Mouse (Mus musculus) heart, embryonic 12.5 days (tissue): ENCODE measurements around the gene Upk3b. TPM values are rescaled to one million over a fixed set of nuclear protein-coding genes. Genes with fewer than 3 reads are reported as not detected.

Source experiments
- ATAC-seq: fragments of 200-750 bp; cut with Nextera tagmentation; 2 replicates; pipeline ENCODE4 v1.8.0; 2017; ENCODE audit warnings: moderate TSS enrichment, moderate library complexity; ENCODE audit not compliant: insufficient number of reproducible peaks, low FRiP score
- H3K27ac ChIP-seq: fragments of 300-500 bp; sonication (generic); 2 replicates; pipeline ENCODE4 v1.5.1; 2016; ENCODE audit warnings: mild to moderate bottlenecking, moderate library complexity; ENCODE audit not compliant: poor library complexity, severe bottlenecking
- H3K27me3 ChIP-seq: fragments of 300-500 bp; sonication (generic); replicated peaks from 2 replicates; pipeline ENCODE4 v1.6.1; 2016; ENCODE audit warnings: mild to moderate bottlenecking, moderate library complexity
- H3K36me3 ChIP-seq: fragments of 300-500 bp; sonication (generic); 2 replicates; pipeline ENCODE4 v1.6.1; 2016; ENCODE audit warnings: mild to moderate bottlenecking, moderate library complexity
- H3K4me1 ChIP-seq: fragments of 300-500 bp; sonication (generic); replicated peaks from 2 replicates; pipeline ENCODE4 v1.6.1; 2016; ENCODE audit warnings: mild to moderate bottlenecking
- H3K4me2 ChIP-seq: fragments of 300-500 bp; sonication (generic); 2 replicates; pipeline ENCODE4 v1.6.1; 2016; ENCODE audit warnings: mild to moderate bottlenecking, moderate library complexity
- H3K4me3 ChIP-seq: fragments of 300-500 bp; sonication (generic); 2 replicates; pipeline ENCODE4 v1.5.1; 2016; ENCODE audit warnings: mild to moderate bottlenecking
- H3K9ac ChIP-seq: fragments of 300-500 bp; sonication (generic); 2 replicates; pipeline ENCODE4 v1.6.1; 2016; ENCODE audit warnings: mild to moderate bottlenecking, moderate library complexity
- H3K9me3 ChIP-seq: fragments of 300-500 bp; sonication (generic); replicated peaks from 2 replicates; pipeline ENCODE4 v1.6.1; 2016; ENCODE audit warnings: mild to moderate bottlenecking, moderate library complexity
- WGBS: fragments of 180-500 bp; shearing (Covaris S2); methylation state at CpG from one replicate; pipeline ENCODE4 v1.1.7; 2016; 5-methylcytosine and 5-hydroxymethylcytosine counted together
- polyA plus RNA-seq: library from polyadenylated mRNA; unstranded; fragments of >200 nt; fragmentation: Nextera tagmentation; extraction: Ambion mirVana; gene quantifications from 2 replicates; pipeline ENCODE4 v1.2.1, GENCODE M21; 2016

Upk3b gene
- polyA plus RNA-seq, 1 experiment from 2014 or later: 60.2 TPM

GRCm38 (mm10) chr5:136094249-136095010, 56.1 kb downstream of the Upk3b start:
- ATAC-seq: no peak
- H3K36me3 ChIP-seq: no peaks in the 10 kb centered on the region
- H3K27ac ChIP-seq: no peak overlapping the region
- H3K4me2 ChIP-seq: no peak overlapping the region
- WGBS: 52% methylated on average over 8 of the region's 8 CpGs
- H3K27me3 ChIP-seq: peaks cover 31% of the 10 kb centered on the region
- H3K4me3 ChIP-seq: no peak overlapping the region
- no peaks in the 10 kb centered on the region for H3K4me1 ChIP-seq
- H3K9me3 ChIP-seq: no peaks in the 10 kb centered on the region
- no peak overlapping the region for H3K9ac ChIP-seq

- no peak overlapping the region for H3K4me3 ChIP-seq
- no peaks in the 10 kb centered on the region for H3K36me3 ChIP-seq
- ATAC-seq: no peak
- H3K4me2 ChIP-seq: no peak overlapping the region
- no peaks in the 10 kb centered on the region for H3K9me3 ChIP-seq
- 65% methylated on average over 7 of the region's 7 CpGs for WGBS
- no peak overlapping the region for H3K27ac ChIP-seq
- no peaks in the 10 kb centered on the region for H3K4me1 ChIP-seq
- H3K27me3 ChIP-seq: peaks cover 27% of the 10 kb centered on the region
- H3K9ac ChIP-seq: no peak overlapping the region
Measured at GRCm38 (mm10) chr5:136095089-136095488, 56.8 kb downstream of the Upk3b start.

Other genes starting within 250 kb of the Upk3b start
- 0.22 TPM in 1 of 2 replicates, not detected in the other for gene Srrm3, start 231.6 kb upstream of the Upk3b start, polyA plus RNA-seq
- gene Hspb1, start 150.6 kb upstream of the Upk3b start, polyA plus RNA-seq: 916 and 1,021 TPM in 2 replicates
- gene Ywhag, start 103.9 kb upstream of the Upk3b start, polyA plus RNA-seq: 214 and 222 TPM in 2 replicates
- 0.70 and 1.6 TPM in 2 replicates for gene Ssc4d, start 64.0 kb upstream of the Upk3b start, polyA plus RNA-seq
- gene Zp3, start 58.4 kb upstream of the Upk3b start, polyA plus RNA-seq: 0.13 TPM in 1 of 2 replicates, not detected in the other
- 28.7 and 29.9 TPM in 2 replicates for gene Dtx2, start 43.7 kb upstream of the Upk3b start, polyA plus RNA-seq
- gene Upk3bl, start 16.0 kb downstream of the Upk3b start, polyA plus RNA-seq: 0.40 and 0.50 TPM in 2 replicates
- gene Rasa4, start 45.4 kb downstream of the Upk3b start, polyA plus RNA-seq: 1.0 and 1.6 TPM in 2 replicates
- gene Polr2j, start 78.1 kb downstream of the Upk3b start, polyA plus RNA-seq: 147 and 161 TPM in 2 replicates
- 20.9 and 21.8 TPM in 2 replicates for gene Lrwd1, start 97.6 kb downstream of the Upk3b start, polyA plus RNA-seq
- 14.4 and 16.8 TPM in 2 replicates for gene Alkbh4, start 97.7 kb downstream of the Upk3b start, polyA plus RNA-seq
- gene Orai2, start 132.2 kb downstream of the Upk3b start, polyA plus RNA-seq: 3.0 and 3.1 TPM in 2 replicates
- 41.8 and 48.1 TPM in 2 replicates for gene Prkrip1, start 160.5 kb downstream of the Upk3b start, polyA plus RNA-seq
- gene Sh2b2, start 208.1 kb downstream of the Upk3b start, polyA plus RNA-seq: 1.5 and 1.9 TPM in 2 replicates